Mouse (Mus musculus): Measurements from ENCODE around the gene Tigar. TPM values are rescaled to one million over a fixed set of nuclear protein-coding genes. Genes with fewer than 3 reads are reported as not detected.

The Tigar gene
- polyA plus RNA-seq, 1 experiment from 2014 or later, result 0.24 TPM

GRCm38 (mm10) chr6:127064815-127065214 is 44.5 kb downstream of the Tigar start:
- Histone ChIP-seq H3K4me1 (ENCODE audit: control insufficient read depth, low read depth, low read length) (no peaks in the 10 kb centered on the region), H3K27ac (ENCODE audit: low read length) (no peak overlapping the region), H3K4me3 (ENCODE audit: low read depth, low read length) (no peak overlapping the region), H3K27me3 (ENCODE audit: control insufficient read depth, insufficient read depth, low read depth, low read length) (peaks cover 4% of the 10 kb centered on the region), H3K36me3 (ENCODE audit: control insufficient read depth, insufficient read depth) (no peaks in the 10 kb centered on the region), H3K9me3 (replicated peaks; ENCODE audit: control insufficient read depth, low read length) (no peaks in the 10 kb centered on the region), H3K9ac (ENCODE audit: low read depth, low read length) (no peak overlapping the region), H3K4me2 (ENCODE audit: low read depth, low read length) (no peak overlapping the region)
- WGBS (ENCODE audit: insufficient replicate concordance), result 3% methylated on average over 14 of the region's 14 CpGs
- no peak for ATAC-seq (ENCODE audit: low read depth)

GRCm38 (mm10) chr6:127063915-127064314 is 45.4 kb downstream of the Tigar start:
- H3K36me3 ChIP-seq (ENCODE audit: control insufficient read depth, insufficient read depth), result no peaks in the 10 kb centered on the region
- no peaks in the 10 kb centered on the region for H3K4me1 ChIP-seq (ENCODE audit: control insufficient read depth, low read depth, low read length)
- H3K9ac ChIP-seq (ENCODE audit: low read depth, low read length), result no peak overlapping the region
- peaks cover 4% of the 10 kb centered on the region for H3K27me3 ChIP-seq (ENCODE audit: control insufficient read depth, insufficient read depth, low read depth, low read length)
- H3K4me3 ChIP-seq (ENCODE audit: low read depth, low read length), result no peak overlapping the region
- WGBS (ENCODE audit: insufficient replicate concordance), result 65% methylated on average over 3 of the region's 3 CpGs
- ATAC-seq (ENCODE audit: low read depth), result no peak
- no peak overlapping the region for H3K27ac ChIP-seq (ENCODE audit: low read length)
- H3K9me3 ChIP-seq (replicated peaks; ENCODE audit: control insufficient read depth, low read length), result no peaks in the 10 kb centered on the region
- H3K4me2 ChIP-seq (ENCODE audit: low read depth, low read length), result no peak overlapping the region

GRCm38 (mm10) chr6:127059975-127060374 is 49.4 kb downstream of the Tigar start:
- Histone ChIP-seq H3K9me3 (replicated peaks; ENCODE audit: control insufficient read depth, low read length) (no peaks in the 10 kb centered on the region), H3K9ac (ENCODE audit: low read depth, low read length) (no peak overlapping the region), H3K27ac (ENCODE audit: low read length) (no peak overlapping the region), H3K4me3 (ENCODE audit: low read depth, low read length) (no peak overlapping the region), H3K27me3 (ENCODE audit: control insufficient read depth, insufficient read depth, low read depth, low read length) (peaks cover 4% of the 10 kb centered on the region), H3K4me2 (ENCODE audit: low read depth, low read length) (no peak overlapping the region), H3K36me3 (ENCODE audit: control insufficient read depth, insufficient read depth) (no peaks in the 10 kb centered on the region), H3K4me1 (ENCODE audit: control insufficient read depth, low read depth, low read length) (no peaks in the 10 kb centered on the region)
- ATAC-seq (ENCODE audit: low read depth), result no peak
- 59% methylated on average over 4 of the region's 4 CpGs for WGBS (ENCODE audit: insufficient replicate concordance)

- Histone ChIP-seq H3K4me3 (ENCODE audit: low read depth, low read length) (no peak overlapping the region), H3K9me3 (replicated peaks; ENCODE audit: control insufficient read depth, low read length) (no peaks in the 10 kb centered on the region), H3K27ac (ENCODE audit: low read length) (no peak overlapping the region), H3K36me3 (ENCODE audit: control insufficient read depth, insufficient read depth) (no peaks in the 10 kb centered on the region), H3K9ac (ENCODE audit: low read depth, low read length) (no peak overlapping the region), H3K4me2 (ENCODE audit: low read depth, low read length) (no peak overlapping the region), H3K27me3 (ENCODE audit: control insufficient read depth, insufficient read depth, low read depth, low read length) (no peaks in the 10 kb centered on the region), H3K4me1 (ENCODE audit: control insufficient read depth, low read depth, low read length) (no peaks in the 10 kb centered on the region)
- no peak for ATAC-seq (ENCODE audit: low read depth)
- 59% methylated on average over 12 of the region's 12 CpGs for WGBS (ENCODE audit: insufficient replicate concordance)
These were observed 52.3 kb downstream of the Tigar start for GRCm38 (mm10) chr6:127056990-127057588.

- no peak overlapping the region for H3K9ac ChIP-seq (ENCODE audit: low read depth, low read length)
- 65% methylated on average over 4 of the region's 4 CpGs for WGBS (ENCODE audit: insufficient replicate concordance)
- H3K4me1 ChIP-seq (ENCODE audit: control insufficient read depth, low read depth, low read length), result no peaks in the 10 kb centered on the region
- no peak overlapping the region for H3K27ac ChIP-seq (ENCODE audit: low read length)
- no peak overlapping the region for H3K4me3 ChIP-seq (ENCODE audit: low read depth, low read length)
- no peaks in the 10 kb centered on the region for H3K27me3 ChIP-seq (ENCODE audit: control insufficient read depth, insufficient read depth, low read depth, low read length)
- H3K9me3 ChIP-seq (replicated peaks; ENCODE audit: control insufficient read depth, low read length), result no peaks in the 10 kb centered on the region
- H3K4me2 ChIP-seq (ENCODE audit: low read depth, low read length), result no peak overlapping the region
- no peak for ATAC-seq (ENCODE audit: low read depth)
- H3K36me3 ChIP-seq (ENCODE audit: control insufficient read depth, insufficient read depth), result no peaks in the 10 kb centered on the region
These were observed 58.5 kb downstream of the Tigar start for GRCm38 (mm10) chr6:127050847-127051246.

GRCm38 (mm10) chr6:127044909-127045308 is 64.4 kb downstream of the Tigar start:
- no peaks in the 10 kb centered on the region for H3K36me3 ChIP-seq (ENCODE audit: control insufficient read depth, insufficient read depth)
- ATAC-seq (ENCODE audit: low read depth), result no peak
- no peak overlapping the region for H3K4me2 ChIP-seq (ENCODE audit: low read depth, low read length)
- H3K27ac ChIP-seq (ENCODE audit: low read length), result no peak overlapping the region
- H3K4me1 ChIP-seq (ENCODE audit: control insufficient read depth, low read depth, low read length), result no peaks in the 10 kb centered on the region
- H3K9me3 ChIP-seq (replicated peaks; ENCODE audit: control insufficient read depth, low read length), result no peaks in the 10 kb centered on the region
- H3K4me3 ChIP-seq (ENCODE audit: low read depth, low read length), result no peak overlapping the region
- no peak overlapping the region for H3K9ac ChIP-seq (ENCODE audit: low read depth, low read length)
- H3K27me3 ChIP-seq (ENCODE audit: control insufficient read depth, insufficient read depth, low read depth, low read length), result no peaks in the 10 kb centered on the region
- 32% methylated on average over 6 of the region's 6 CpGs for WGBS (ENCODE audit: insufficient replicate concordance)

Other genes with a start within 250 kb of the Tigar start
- gene Dyrk4, start 187.7 kb downstream of the Tigar start, polyA plus RNA-seq (2015; fragmentation: Nextera tagmentation; extraction: Ambion mirVana), result 0.05 TPM in 1 of 2 replicates, not detected in the other
- gene Rad51ap1, start 170.0 kb downstream of the Tigar start, polyA plus RNA-seq (2015; fragmentation: Nextera tagmentation; extraction: Ambion mirVana), result 40.3 and 46.5 TPM in 2 replicates
- gene D6Wsu163e, start 169.6 kb downstream of the Tigar start, polyA plus RNA-seq (2015; fragmentation: Nextera tagmentation; extraction: Ambion mirVana), result 12.3 and 14.6 TPM in 2 replicates
- gene Fgf6, start 94.0 kb downstream of the Tigar start, polyA plus RNA-seq (2015; fragmentation: Nextera tagmentation; extraction: Ambion mirVana), result 0.04 TPM in 1 of 2 replicates, not detected in the other
- not detected in 2 replicates for gene Fgf23, start 36.7 kb downstream of the Tigar start, polyA plus RNA-seq (2015; fragmentation: Nextera tagmentation; extraction: Ambion mirVana)
- gene Ccnd2, start 42.6 kb upstream of the Tigar start, polyA plus RNA-seq (2015; fragmentation: Nextera tagmentation; extraction: Ambion mirVana), result 41.2 and 46.1 TPM in 2 replicates